Mouse (Mus musculus): ENCODE measurements around the gene Tff2. TPM values are rescaled to one million over a fixed set of nuclear protein-coding genes. Genes with fewer than 3 reads are reported as not detected.
A peak's percentile ranks its signal among the peaks of the same experiment; 100 is the strongest.

The Tff2 gene
- total RNA-seq, 2 experiments from 2014 or later, result not detected

DNA sequence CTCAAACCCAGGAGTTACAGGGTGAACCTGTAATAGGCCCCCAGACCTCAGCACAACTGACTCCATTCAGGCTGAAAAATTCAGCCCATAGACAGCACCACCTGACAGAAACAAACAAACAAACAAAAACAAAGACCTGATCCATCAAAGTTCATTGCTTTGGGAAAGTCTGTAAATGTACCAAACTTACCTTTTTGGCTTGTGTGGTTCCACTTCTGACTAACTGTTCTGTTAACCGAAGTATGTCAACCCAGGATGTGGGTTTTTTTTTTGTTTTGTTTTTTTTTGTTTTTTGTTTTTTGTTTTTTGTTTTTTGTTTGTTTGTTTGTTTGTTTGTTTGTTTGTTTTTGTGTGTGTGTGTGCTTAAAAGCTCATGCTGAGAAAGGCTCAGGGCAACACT, 7.3 kb downstream of the Tff2 start:
- DNase-seq, result no peak

DNA sequence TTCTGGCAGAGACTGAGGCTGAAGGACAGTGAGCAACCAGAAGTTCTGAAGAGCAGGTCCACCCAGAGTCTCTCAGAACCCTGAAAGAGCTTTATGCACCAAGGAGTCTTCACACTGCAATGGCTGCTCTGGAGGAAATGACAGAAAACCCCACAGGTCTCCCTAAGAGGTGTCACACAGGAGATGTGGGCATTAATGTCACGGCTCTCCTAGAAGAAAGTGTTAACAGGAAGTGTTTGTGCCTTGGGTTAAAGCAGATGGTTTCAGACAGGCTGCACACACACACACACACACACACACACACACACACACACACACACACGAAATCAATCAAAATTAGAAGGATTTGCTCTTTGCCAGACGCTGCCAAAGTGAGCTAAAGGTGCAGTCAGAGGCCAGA, 7.8 kb downstream of the Tff2 start:
- no peak for DNase-seq

DNA sequence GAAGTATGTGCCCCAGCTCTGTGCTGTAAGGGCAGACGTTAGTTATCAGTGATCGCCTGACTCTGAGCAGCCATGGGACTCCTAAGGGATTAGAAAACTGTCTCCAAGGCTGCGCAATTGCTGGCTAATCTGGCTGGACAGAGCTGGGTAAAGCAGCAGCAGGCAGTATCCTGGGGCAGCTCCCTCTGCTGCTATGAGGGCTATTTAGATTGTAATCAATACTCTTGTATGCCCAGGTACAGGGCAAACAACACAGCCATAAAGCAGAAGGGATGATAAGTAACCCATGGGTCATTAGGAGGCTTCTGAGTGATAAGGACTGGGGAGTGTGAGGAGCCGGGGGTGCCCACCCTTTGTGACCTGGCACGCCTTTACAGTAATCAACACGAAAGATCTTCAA, 9.2 kb downstream of the Tff2 start:
- no peak for DNase-seq

GRCm38 (mm10) chr17:31133776-31134175, 10.3 kb downstream of the Tff2 start:
- no peak for DNase-seq

DNA sequence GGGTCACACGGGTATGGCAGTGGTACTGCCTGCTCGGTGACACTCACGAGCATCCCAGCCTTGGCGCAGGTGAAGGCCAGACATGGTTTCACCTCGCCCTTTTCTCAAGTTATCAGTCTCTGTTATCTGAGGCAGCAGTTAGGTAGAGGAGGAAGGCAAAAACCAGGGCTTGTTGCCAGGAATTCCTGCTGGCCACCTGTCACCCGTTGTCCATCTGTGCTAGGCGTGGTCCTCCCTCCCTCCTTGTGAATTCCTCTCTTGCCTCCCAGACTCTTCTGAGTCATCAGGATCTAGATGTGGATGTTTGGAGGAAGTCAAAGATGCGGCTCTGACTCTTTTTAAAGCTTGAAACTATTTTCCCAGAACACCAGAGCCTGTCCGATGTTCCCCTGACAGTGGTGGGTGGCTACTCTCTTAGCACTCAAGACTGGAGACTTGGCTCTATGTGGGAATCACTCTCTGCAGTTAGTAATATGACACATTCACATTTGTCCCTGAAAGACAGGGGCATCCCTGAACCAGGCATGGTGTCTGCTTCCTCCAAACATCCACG, 12.7 kb downstream of the Tff2 start:
- no peak for DNase-seq

- DNase-seq, result no peak
Observed at GRCm38 (mm10) chr17:31129452-31129851, 14.6 kb downstream of the Tff2 start, which contains the start of gene Tff3. TSS of gene Tff3 (minus strand) at chr17:31129646.

- no peak for DNase-seq
Observed at GRCm38 (mm10) chr17:31128708-31129318, 15.3 kb downstream of the Tff2 start.

GRCm38 (mm10) chr17:31125548-31126266, 18.4 kb downstream of the Tff2 start:
- DNase-seq, result no peak

GRCm38 (mm10) chr17:31121975-31122374, 22.1 kb downstream of the Tff2 start:
- DNase-seq, result peak; percentile 24 to 56

DNA sequence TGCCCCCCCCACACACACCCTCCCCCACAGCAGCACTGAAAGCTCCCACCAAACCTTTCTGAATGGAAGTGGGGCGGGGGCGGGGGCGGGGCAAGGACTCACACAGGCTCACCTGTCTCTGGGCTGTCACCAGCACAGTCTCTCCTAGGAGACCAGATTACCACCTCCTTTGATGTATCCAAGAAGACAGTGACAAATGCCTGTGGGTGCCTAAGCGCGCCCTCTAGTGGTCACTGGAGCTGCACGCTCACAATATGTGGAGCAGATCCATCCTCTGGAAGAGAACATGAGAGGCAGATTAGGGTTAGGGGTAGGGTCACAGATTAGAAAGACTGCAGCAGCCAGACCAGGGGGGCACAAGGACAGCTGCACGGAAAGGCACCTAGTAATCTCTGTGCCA, 24.7 kb downstream of the Tff2 start:
- DNase-seq, result peak; percentile 79 to 83

GRCm38 (mm10) chr17:31117946-31118345, 26.1 kb downstream of the Tff2 start:
- DNase-seq, result no peak

- DNase-seq, result no peak
Observed at GRCm38 (mm10) chr17:31116063-31116462, 28.0 kb downstream of the Tff2 start.

DNA sequence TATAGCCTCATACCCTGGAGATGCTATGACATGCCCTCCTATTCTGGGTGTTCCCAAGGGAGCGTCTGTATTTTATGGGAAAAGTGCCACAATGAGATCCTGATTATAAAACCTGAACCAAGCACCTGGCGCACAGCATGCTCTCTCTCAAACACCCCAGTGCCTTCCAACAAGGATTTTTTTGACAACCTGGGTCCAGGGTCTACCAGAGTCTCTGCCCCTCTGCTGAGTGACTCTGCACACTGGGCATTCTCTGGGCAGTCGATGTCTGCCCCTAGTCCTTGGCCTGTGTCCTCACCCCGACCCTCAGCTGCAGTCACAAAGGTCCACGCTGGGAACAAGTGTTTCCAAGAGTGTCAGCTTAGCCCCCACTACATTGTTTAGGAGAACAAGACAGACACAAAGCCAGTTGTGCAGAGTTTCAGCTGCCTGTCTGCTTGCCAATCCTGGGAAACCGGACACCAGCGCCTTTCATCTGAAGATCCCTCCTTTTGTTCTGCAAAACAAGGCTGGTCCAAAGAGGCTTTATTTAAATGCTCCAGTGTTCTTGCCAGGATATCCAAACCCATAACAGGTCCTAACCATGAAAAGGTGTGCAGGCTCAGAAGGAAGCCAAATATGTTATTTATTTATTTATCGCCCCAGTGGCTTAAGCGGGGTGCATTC, 30.8 kb downstream of the Tff2 start:
- no peak for DNase-seq

- no peak for DNase-seq
Observed at GRCm38 (mm10) chr17:31108388-31108787, 35.7 kb downstream of the Tff2 start.

GRCm38 (mm10) chr17:31103823-31104222, 40.3 kb downstream of the Tff2 start:
- peak in 1 of 2 experiments; percentile 35 for DNase-seq

- DNase-seq, result peak; percentile 11 to 37
Observed at GRCm38 (mm10) chr17:31103007-31103570, 41.0 kb downstream of the Tff2 start.

DNA sequence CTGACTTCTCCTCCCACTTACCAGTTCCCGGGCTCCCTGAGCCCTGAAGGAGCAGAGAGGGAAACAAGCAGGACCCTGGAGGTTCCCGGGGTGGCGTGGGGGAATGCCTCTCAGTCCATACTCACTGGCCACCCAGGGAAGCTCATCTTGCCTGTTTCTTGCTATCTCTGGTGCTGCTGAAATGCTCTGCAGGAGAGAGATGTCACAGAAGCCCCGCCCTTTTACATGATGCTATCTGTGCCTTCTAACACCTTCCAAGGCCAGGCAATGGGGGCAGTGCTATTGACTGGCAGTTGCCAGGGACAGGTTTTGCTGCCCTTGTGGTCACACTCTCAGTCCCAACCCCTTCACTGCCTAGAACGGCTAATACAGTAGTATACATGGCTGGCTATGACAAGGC, 45.3 kb downstream of the Tff2 start:
- no peak for DNase-seq

- DNase-seq, result no peak
Observed at GRCm38 (mm10) chr17:31096893-31097292, 47.2 kb downstream of the Tff2 start.

DNA sequence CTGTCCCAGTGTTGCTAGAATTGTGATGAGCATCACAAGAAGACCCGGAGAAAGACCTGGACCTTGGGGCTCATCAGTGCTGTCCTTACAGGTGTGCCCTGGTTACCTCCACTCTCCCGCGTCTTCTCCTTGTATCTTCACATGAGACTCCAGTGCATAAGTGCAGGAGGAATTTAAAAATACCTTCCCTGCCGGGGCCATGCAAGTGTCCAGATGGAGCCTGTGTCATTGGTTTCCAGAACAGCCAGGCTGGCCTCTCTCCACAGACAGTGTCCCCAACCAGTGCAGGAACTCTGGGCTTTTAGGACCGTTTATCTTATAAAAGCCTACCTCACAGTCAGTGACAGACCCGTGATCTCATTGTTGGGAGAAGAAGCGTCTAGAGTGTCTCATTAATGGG, 48.5 kb downstream of the Tff2 start:
- DNase-seq, result no peak

DNA sequence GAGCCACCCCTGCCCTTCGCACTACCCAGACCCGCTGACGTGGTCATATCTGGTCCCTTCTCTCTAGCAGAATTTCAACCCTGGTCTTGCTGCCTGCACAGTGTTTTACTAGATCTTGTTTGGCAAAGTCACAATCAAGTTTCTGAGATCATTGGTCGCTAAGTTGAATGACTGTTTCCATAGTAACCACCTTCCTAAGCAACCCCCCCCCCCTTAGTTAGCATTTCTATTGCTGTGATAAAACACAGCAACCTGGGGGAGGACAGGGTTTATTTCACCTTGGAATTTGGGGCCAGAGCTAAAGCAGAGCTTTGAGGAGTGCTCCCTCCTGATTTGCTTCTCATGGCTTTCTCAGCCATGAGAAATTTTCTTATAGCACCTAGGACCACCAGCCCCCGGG, 49.3 kb downstream of the Tff2 start:
- DNase-seq, result no peak
